Mouse (Mus musculus) activated CD4-positive, CD25-positive, alpha-beta regulatory T cell, adult 9 weeks (primary cell): ENCODE results near the gene Hnrnpm. TPM values are rescaled to one million over a fixed set of nuclear protein-coding genes. Genes with fewer than 3 reads are reported as not detected.

Experiments used
- polyA plus RNA-seq: library from polyadenylated mRNA; unstranded; fragments of 100-300 nt; shearing (Covaris generic); gene quantifications from one replicate; pipeline ENCODE4 v1.2.1, GENCODE M21; 2017

Hnrnpm gene
- 416 TPM for polyA plus RNA-seq

DNA sequence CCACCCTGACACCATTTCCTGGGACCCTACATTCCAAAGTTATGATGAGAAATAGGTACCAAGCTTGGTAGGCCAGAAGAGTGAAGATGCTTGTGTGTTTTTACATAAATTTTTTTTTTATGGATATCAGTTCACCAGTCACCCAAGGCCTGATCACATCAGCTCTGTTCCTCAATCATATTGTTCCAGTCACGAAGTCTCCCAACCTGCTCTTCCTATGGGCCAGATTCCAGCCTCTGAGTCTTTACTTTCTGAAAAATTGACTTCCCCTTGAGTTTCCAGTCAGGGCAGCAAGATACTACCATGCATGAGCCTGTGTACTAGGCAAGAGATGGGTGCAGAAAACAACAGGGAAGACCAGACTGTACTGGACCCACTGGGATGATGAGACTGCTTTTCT, at the start of gene Hnrnpm:
Gene Hnrnpm (minus strand): TSS at position 101 of the 400 bp plus-strand sequence.

DNA sequence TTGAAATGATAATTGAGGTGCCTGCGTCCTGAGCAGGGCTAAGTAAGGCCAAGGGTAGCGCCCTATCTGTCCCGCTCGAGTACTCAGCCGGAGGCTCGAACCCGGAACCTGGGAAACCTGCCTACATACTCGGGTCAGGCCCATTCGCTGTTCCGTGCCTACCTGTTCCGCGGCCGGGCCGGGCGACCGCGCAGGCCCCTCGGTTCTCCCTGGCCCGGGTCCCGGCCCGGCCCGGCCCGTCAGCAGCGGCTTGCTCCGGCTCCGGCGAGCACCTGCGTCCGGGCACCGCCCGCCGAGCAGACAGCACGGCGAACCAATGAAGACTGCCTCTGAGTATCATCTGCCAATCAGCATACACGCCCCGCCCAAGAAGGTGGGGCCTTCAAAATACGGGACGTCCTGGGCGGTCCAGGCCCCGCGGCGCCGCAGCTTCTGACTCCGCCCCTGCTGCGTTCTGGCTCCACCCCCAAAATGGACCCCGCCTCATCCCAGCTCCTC, 31.8 kb upstream of the Hnrnpm start, which contains the start of gene March2:
Gene March2 (minus strand): TSS at position 287 of the 498 bp plus-strand sequence.

DNA sequence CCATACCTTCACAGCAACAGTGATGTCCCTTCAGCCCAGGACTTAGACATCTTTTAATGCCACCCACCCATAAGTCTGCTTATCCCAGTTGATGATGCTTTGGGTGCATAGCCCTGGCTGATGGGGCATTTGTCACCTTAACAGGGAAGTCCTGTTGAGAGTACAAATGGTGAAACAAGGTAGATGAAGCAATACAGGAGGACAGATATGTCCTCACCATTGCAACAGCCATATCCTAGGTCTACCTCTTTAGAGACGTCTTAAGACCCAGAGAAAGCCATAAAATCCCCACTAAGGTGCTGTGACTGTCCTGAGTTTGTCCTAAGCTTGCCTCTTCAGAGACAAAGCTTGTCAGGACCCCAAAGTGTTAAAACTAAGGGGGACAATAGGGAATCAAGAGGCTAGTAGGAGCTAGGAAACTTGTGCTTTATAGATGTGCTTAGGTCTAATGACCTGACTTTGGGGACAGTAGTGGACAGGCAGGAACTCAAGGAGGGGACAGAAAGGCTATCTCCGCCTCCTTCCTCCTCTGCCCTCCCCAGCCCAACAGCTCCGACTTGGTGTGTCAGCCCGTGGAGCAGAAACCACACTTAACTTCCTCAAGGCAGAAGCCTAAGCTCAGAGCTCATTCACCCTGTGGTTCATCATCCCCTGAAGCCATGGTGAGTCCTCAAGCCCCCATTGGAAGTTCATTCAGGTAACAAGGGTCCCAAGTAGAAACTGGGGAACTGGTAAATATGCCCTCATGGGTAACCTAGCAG, 49.0 kb downstream of the Hnrnpm start, which contains the start of gene Pram1:
Gene Pram1 (plus strand): TSS at position 541 of the 761 bp plus-strand sequence.

GRCm38 (mm10) chr17:33628621-33629486, 57.8 kb downstream of the Hnrnpm start, which contains the start of gene Zfp414:
Gene Zfp414 (plus strand): TSS chr17:33629090.

Other genes with a start within 250 kb of the Hnrnpm start
- gene Adamts10, start 162.7 kb downstream of the Hnrnpm start, polyA plus RNA-seq = 138 TPM
- gene Myo1f, start 131.2 kb downstream of the Hnrnpm start, polyA plus RNA-seq = 96.0 TPM
- 58.2 TPM for gene Zfp414, start 57.8 kb downstream of the Hnrnpm start, polyA plus RNA-seq
- gene Pram1, start 48.8 kb downstream of the Hnrnpm start, polyA plus RNA-seq = 2.0 TPM
- 50.9 TPM for gene March2, start 31.8 kb upstream of the Hnrnpm start, polyA plus RNA-seq
- gene Rab11b, start 73.7 kb upstream of the Hnrnpm start, polyA plus RNA-seq = 298 TPM
- gene Angptl4, start 95.0 kb upstream of the Hnrnpm start, polyA plus RNA-seq = 4.4 TPM
- gene Kank3, start 123.7 kb upstream of the Hnrnpm start, polyA plus RNA-seq = 3.4 TPM
- 1,074 TPM for gene Rps28, start 137.7 kb upstream of the Hnrnpm start, polyA plus RNA-seq
- 386 TPM for gene Ndufa7, start 137.7 kb upstream of the Hnrnpm start, polyA plus RNA-seq
- 32.2 TPM for gene Cd320, start 156.2 kb upstream of the Hnrnpm start, polyA plus RNA-seq
- gene Gm7029, start 187.0 kb upstream of the Hnrnpm start, polyA plus RNA-seq = not detected
- 8.5 TPM for gene Kifc1, start 203.8 kb upstream of the Hnrnpm start, polyA plus RNA-seq
- gene Platr17, start 218.3 kb upstream of the Hnrnpm start, polyA plus RNA-seq = 5.0 TPM
- gene Daxx, start 222.6 kb upstream of the Hnrnpm start, polyA plus RNA-seq = 132 TPM
- 697 TPM for gene Tapbp, start 229.0 kb upstream of the Hnrnpm start, polyA plus RNA-seq
- 20.2 TPM for gene Zbtb22, start 229.0 kb upstream of the Hnrnpm start, polyA plus RNA-seq
- gene Rgl2, start 242.7 kb upstream of the Hnrnpm start, polyA plus RNA-seq = 135 TPM